Comparison of ENCODE assay signal across 22 mouse cellular contexts in genomic region chr14:47165117-47165516, GRCm38 (mm10). TPM values are rescaled to one million over a fixed set of nuclear protein-coding genes. Genes with fewer than 3 reads are reported as not detected.
DNase-seq lines count a peak whose midpoint lies in the region; ATAC-seq and TF ChIP-seq lines count a peak whose summit lies in the region.
"Had no signal": no experiment of that assay in that cellular context is flagged by ENCODE, and none has a peak within 500 bp of the region (broad histone marks: within the 10 kb centered on the region; RNA-seq: fewer than 3 reads in every experiment).

No protein-coding gene starts in this region.

- H3K9ac ChIP-seq in liver, postnatal 0 days (replicated peaks), result no peak overlapping the region
- no peak overlapping the region for H3K9ac ChIP-seq in liver, embryonic 11.5 days (ENCODE audit: low read depth, low read length)
- H3K9ac ChIP-seq: forebrain, embryonic 13.5 days; forebrain, postnatal 0 days; heart, embryonic 15.5 days; hindbrain, embryonic 14.5 days had no signal

- no peak overlapping the region for H3K4me3 ChIP-seq in liver, postnatal 0 days (ENCODE audit: low read depth, low read length)
- no peak overlapping the region for H3K4me3 ChIP-seq in liver, embryonic 11.5 days (ENCODE audit: low read depth, low read length)
- H3K4me3 ChIP-seq: embryonic facial prominence, embryonic 10.5 days; forebrain, embryonic 13.5 days; heart, embryonic 15.5 days; hindbrain, embryonic 10.5 days had no signal

- peaks cover 12% of the 10 kb centered on the region for H3K36me3 ChIP-seq in liver, postnatal 0 days (replicated peaks; ENCODE audit: insufficient read depth, low read length)
- no peaks in the 10 kb centered on the region for H3K36me3 ChIP-seq in liver, embryonic 11.5 days (ENCODE audit: control insufficient read depth, insufficient read depth, low read length)
- H3K36me3 ChIP-seq: embryonic facial prominence, embryonic 10.5 days; G1E; heart, embryonic 15.5 days; hindbrain, embryonic 10.5 days had no signal

- peaks cover 2% of the 10 kb centered on the region; the same call in 1 of the 2 replicates for H3K4me1 ChIP-seq in liver, postnatal 0 days (ENCODE audit: insufficient read depth)
- peaks cover 6% of the 10 kb centered on the region for H3K4me1 ChIP-seq in liver, embryonic 11.5 days (replicated peaks; ENCODE audit: control insufficient read depth, insufficient read depth, low read length)
- H3K4me1 ChIP-seq: forebrain, embryonic 13.5 days; hindbrain, embryonic 10.5 days had no signal

- no peaks in the 10 kb centered on the region for H3K27me3 ChIP-seq in liver, postnatal 0 days (ENCODE audit: insufficient read depth, low read length)
- H3K27me3 ChIP-seq in liver, embryonic 11.5 days (replicated peaks; ENCODE audit: control insufficient read depth, insufficient read depth, low read length), result no peaks in the 10 kb centered on the region
- H3K27me3 ChIP-seq: forebrain, embryonic 13.5 days; heart, embryonic 15.5 days had no signal

- H3K27ac ChIP-seq in liver, postnatal 0 days (ENCODE audit: low read depth), result 0 out of 2 replicates have a peak overlapping the region, but pooled peaks have one; percentile 29
- H3K27ac ChIP-seq in liver, embryonic 11.5 days (ENCODE audit: low read depth, low read length), result no peak overlapping the region
- H3K27ac ChIP-seq: embryonic facial prominence, embryonic 10.5 days; forebrain, embryonic 13.5 days; heart, embryonic 15.5 days; hindbrain, embryonic 10.5 days; hindbrain, embryonic 14.5 days had no signal

- intact Hi-C loops in left cerebral cortex, postnatal 14 days (cut with DNase I), result no loop called here

- DNase-seq in liver, postnatal 0 days, result no peak
- DNase-seq in liver, embryonic 11.5 days (ENCODE audit: low spot score), result no peak
- peak; percentile 61 to 73 for DNase-seq in B cell, adult 2 months
- DNase-seq in left cerebral cortex, postnatal 14 days (ENCODE audit: low spot score in 2 of 2), result no peak
- no peak for DNase-seq in thymus, postnatal 4 days
- DNase-seq: adrenal gland, postnatal 14 days; cerebellum, adult 18-20 months; cerebellum, adult 9-11 months; cerebellum, postnatal 36 days; forebrain, postnatal 0 days; gastrocnemius, postnatal 14 days; heart, postnatal 14 days had no signal

- no peak overlapping the region for H3K4me2 ChIP-seq in liver, postnatal 0 days (ENCODE audit: low read depth, low read length)
- no peak overlapping the region for H3K4me2 ChIP-seq in liver, embryonic 11.5 days
- H3K4me2 ChIP-seq: forebrain, embryonic 13.5 days; heart, embryonic 11.5 days; heart, embryonic 15.5 days; hindbrain, embryonic 14.5 days had no signal

- TF ChIP-seq CTCF in liver, postnatal 0 days (IDR thresholded peaks at IDR 0.05; ENCODE audit: low read depth), result no peak

- 51% methylated on average over 5 of the region's 5 CpGs for WGBS in liver, postnatal 0 days (ENCODE audit: insufficient replicate concordance)
- 63% methylated on average over 5 of the region's 5 CpGs for WGBS in liver, embryonic 11.5 days

- ATAC-seq in liver, postnatal 0 days, result no peak
- ATAC-seq in liver, embryonic 11.5 days (replicated peaks; ENCODE audit: low FRiP score), result no peak
- ATAC-seq in granulocyte monocyte progenitor cell, adult 5-6 weeks (replicated peaks; ENCODE audit: poor library complexity, severe bottlenecking), result peak; percentile 50
- peak; percentile 65 for ATAC-seq in neutrophil, adult 5-6 weeks (ENCODE audit: extremely low read depth, insufficient number of reproducible peaks, low FRiP score, poor library complexity, severe bottlenecking)
- ATAC-seq in megakaryocyte-erythroid progenitor cell, adult 5-6 weeks (replicated peaks; ENCODE audit: low FRiP score, low TSS enrichment, poor library complexity, severe bottlenecking), result no peak
- ATAC-seq: forebrain, embryonic 13.5 days; forebrain, postnatal 0 days had no signal

- no peak for TF ChIP-seq EP300 in liver, postnatal 0 days (IDR thresholded peaks at IDR 0.05; ENCODE audit: low read depth)

- no peaks in the 10 kb centered on the region for H3K9me3 ChIP-seq in liver, postnatal 0 days (ENCODE audit: low read length)
- no peaks in the 10 kb centered on the region for H3K9me3 ChIP-seq in liver, embryonic 11.5 days (ENCODE audit: control insufficient read depth, low read length)
- H3K9me3 ChIP-seq: embryonic facial prominence, embryonic 10.5 days; forebrain, embryonic 13.5 days; G1E; heart, embryonic 15.5 days; hindbrain, embryonic 10.5 days had no signal

RNA-seq across cellular contexts. Expression of gene Gch1, which starts 24.1 kb away (rescaled TPM):
- polyA plus RNA-seq in liver, postnatal 0 days (2015; fragmentation: Nextera tagmentation; extraction: Ambion mirVana), result 29.6 and 38.3 TPM in 2 replicates
- 3.4 TPM in 2 replicates for polyA plus RNA-seq in liver, embryonic 11.5 days (2014; fragmentation: Nextera tagmentation; extraction: Ambion mirVana)
- total RNA-seq in granulocyte monocyte progenitor cell, adult 5-6 weeks (2014; fragmentation: Nextera tagmentation), result 1.8 and 3.3 TPM in 2 replicates
- total RNA-seq in granulocyte monocyte progenitor cell, adult 5-6 weeks (2017), result 0.41 and 2.1 TPM in 2 replicates
- 12.3 and 12.8 TPM in 2 replicates for total RNA-seq in neutrophil, adult 5-6 weeks (2017)
- 1.9 and 4.1 TPM in 2 replicates for total RNA-seq in megakaryocyte-erythroid progenitor cell, adult 5-6 weeks (2014; fragmentation: Nextera tagmentation)
- 2.6 and 3.5 TPM in 2 replicates for total RNA-seq in megakaryocyte-erythroid progenitor cell, adult 5-6 weeks (2017)
- total RNA-seq in left cerebral cortex, postnatal 14 days (2021), result 1 to 10 TPM; 1.3 to 1.4 TPM

Comparison
In these comparisons a context has a peak if more than half of its experiments do, and no peak if none do; other contexts are left out.
1. ATAC-seq: peak in granulocyte monocyte progenitor cell, adult 5-6 weeks (single experiment) and neutrophil, adult 5-6 weeks (single experiment); none in liver, postnatal 0 days (single experiment), liver, embryonic 11.5 days (single experiment) and megakaryocyte-erythroid progenitor cell, adult 5-6 weeks (single experiment).
2. DNase-seq: peak in B cell, adult 2 months (2 of 2); none in liver, postnatal 0 days (single experiment), liver, embryonic 11.5 days (single experiment), left cerebral cortex, postnatal 14 days (0 of 2) and thymus, postnatal 4 days (single experiment).